Mouse (Mus musculus) common myeloid progenitor, adult 5-6 weeks (primary cell): ENCODE results near the gene Rbm28. TPM values are rescaled to one million over a fixed set of nuclear protein-coding genes. Genes with fewer than 3 reads are reported as not detected.
A peak's percentile ranks its signal among the peaks of the same experiment; 100 is the strongest.

Source experiments
- ATAC-seq: replicated peaks from 2 replicates; pipeline ENCODE4 v1.8.0; 2016; ENCODE audit warnings: low read depth, mild to moderate bottlenecking, moderate TSS enrichment, inconsistent platforms; ENCODE audit not compliant: poor library complexity, severe bottlenecking
- total RNA-seq: library from RNA; stranded (forward); fragments of 200-1000, 187-1606 nt; gene quantifications from 2 replicates; pipeline ENCODE4 v1.2.3, GENCODE M21; 2017

Rbm28 gene
- total RNA-seq = 58.1 and 64.1 TPM in 2 replicates

GRCm38 (mm10) chr6:29164314-29165244, at the start of gene Rbm28:
Gene Rbm28 (minus strand): TSS chr6:29165006.
- peak; percentile 89 for ATAC-seq

- no peak for ATAC-seq
These were observed 49.4 kb upstream of the Rbm28 start for GRCm38 (mm10) chr6:29214245-29214644.

- ATAC-seq = no peak
These were observed 48.6 kb upstream of the Rbm28 start for GRCm38 (mm10) chr6:29213436-29213835.

- peak; percentile 62 for ATAC-seq
These were observed 47.1 kb upstream of the Rbm28 start for GRCm38 (mm10) chr6:29211806-29212492.

GRCm38 (mm10) chr6:29211146-29211545, 46.3 kb upstream of the Rbm28 start:
- 0 out of 2 replicates have a peak, but pooled peaks have one; percentile 6 for ATAC-seq

- ATAC-seq = peak; percentile 27
These were observed 45.6 kb upstream of the Rbm28 start for GRCm38 (mm10) chr6:29210231-29210936.

- ATAC-seq = no peak
These were observed 43.4 kb upstream of the Rbm28 start for GRCm38 (mm10) chr6:29208178-29208577.

GRCm38 (mm10) chr6:29207017-29207416, 42.2 kb upstream of the Rbm28 start:
- no peak for ATAC-seq

GRCm38 (mm10) chr6:29206006-29206405, 41.2 kb upstream of the Rbm28 start:
- no peak for ATAC-seq

- peak; percentile 55 for ATAC-seq
These were observed 40.3 kb upstream of the Rbm28 start for GRCm38 (mm10) chr6:29204932-29205614.

GRCm38 (mm10) chr6:29203861-29204585, 39.2 kb upstream of the Rbm28 start:
- no peak for ATAC-seq

GRCm38 (mm10) chr6:29203096-29203495, 38.3 kb upstream of the Rbm28 start:
- no peak for ATAC-seq

- ATAC-seq = no peak
These were observed 37.2 kb upstream of the Rbm28 start for GRCm38 (mm10) chr6:29201988-29202387.

GRCm38 (mm10) chr6:29201341-29201740, 36.5 kb upstream of the Rbm28 start:
- no peak for ATAC-seq

- no peak for ATAC-seq
These were observed 35.7 kb upstream of the Rbm28 start for GRCm38 (mm10) chr6:29200496-29200895.

- no peak for ATAC-seq
These were observed 34.5 kb upstream of the Rbm28 start for GRCm38 (mm10) chr6:29199223-29199855.

GRCm38 (mm10) chr6:29198309-29199222, 33.8 kb upstream of the Rbm28 start:
- ATAC-seq = peak; percentile 77
